In genomic region chr17:27189640-27190216, GRCm38 (mm10) we compare ENCODE assay signal across 8 mouse cellular contexts. TPM values are rescaled to one million over a fixed set of nuclear protein-coding genes. Genes with fewer than 3 reads are reported as not detected.
DNase-seq lines count a peak whose midpoint lies in the region; ATAC-seq lines count a peak whose summit lies in the region.

No protein-coding gene starts in this region.

- H3K27ac ChIP-seq in kidney, embryonic 14.5 days (ENCODE audit: low read depth, low read length), result no peak overlapping the region
- no peak overlapping the region; the same call in 1 of the 2 replicates for H3K27ac ChIP-seq in liver, embryonic 12.5 days
- H3K27ac ChIP-seq in stomach, embryonic 16.5 days (ENCODE audit: low read length), result no peak overlapping the region

- peaks cover 50% of the 10 kb centered on the region for H3K36me3 ChIP-seq in kidney, embryonic 14.5 days (ENCODE audit: control insufficient read depth, insufficient read depth, low read length)
- peaks cover 56% of the 10 kb centered on the region for H3K36me3 ChIP-seq in liver, embryonic 12.5 days
- peaks cover 24% of the 10 kb centered on the region; the same call in 1 of the 2 replicates for H3K36me3 ChIP-seq in stomach, embryonic 16.5 days (ENCODE audit: control insufficient read depth, insufficient read depth, low read length)

- 38% methylated on average over 10 of the region's 10 CpGs for WGBS in kidney, embryonic 14.5 days
- WGBS in liver, embryonic 12.5 days (ENCODE audit: insufficient replicate concordance), result 44% methylated on average over 10 of the region's 10 CpGs
- WGBS in stomach, embryonic 16.5 days, result 38% methylated on average over 10 of the region's 10 CpGs

- H3K9me3 ChIP-seq in kidney, embryonic 14.5 days (ENCODE audit: control insufficient read depth, low read length), result no peaks in the 10 kb centered on the region
- no peaks in the 10 kb centered on the region for H3K9me3 ChIP-seq in liver, embryonic 12.5 days (replicated peaks)
- H3K9me3 ChIP-seq in stomach, embryonic 16.5 days (replicated peaks; ENCODE audit: control insufficient read depth, low read length), result no peaks in the 10 kb centered on the region

- H3K9ac ChIP-seq in kidney, embryonic 14.5 days (ENCODE audit: low read depth, low read length), result no peak overlapping the region
- no peak overlapping the region for H3K9ac ChIP-seq in liver, embryonic 12.5 days
- H3K9ac ChIP-seq in stomach, embryonic 16.5 days (ENCODE audit: low read length), result no peak overlapping the region

- no peak overlapping the region for H3K4me3 ChIP-seq in kidney, embryonic 14.5 days (ENCODE audit: low read length)
- H3K4me3 ChIP-seq in liver, embryonic 12.5 days, result no peak overlapping the region
- no peak overlapping the region for H3K4me3 ChIP-seq in stomach, embryonic 16.5 days (replicated peaks; ENCODE audit: low read length)

- H3K4me2 ChIP-seq in kidney, embryonic 14.5 days (replicated peaks; ENCODE audit: low read depth, low read length), result no peak overlapping the region
- H3K4me2 ChIP-seq in liver, embryonic 12.5 days, result no peak overlapping the region
- no peak overlapping the region for H3K4me2 ChIP-seq in stomach, embryonic 16.5 days (ENCODE audit: low read depth, low read length)

- H3K4me1 ChIP-seq in kidney, embryonic 14.5 days (ENCODE audit: control insufficient read depth, insufficient read depth, low read length), result no peaks in the 10 kb centered on the region
- H3K4me1 ChIP-seq in liver, embryonic 12.5 days, result peaks cover 28% of the 10 kb centered on the region
- H3K4me1 ChIP-seq in stomach, embryonic 16.5 days (ENCODE audit: control insufficient read depth, insufficient read depth, low read length), result no peaks in the 10 kb centered on the region

- no peaks in the 10 kb centered on the region for H3K27me3 ChIP-seq in kidney, embryonic 14.5 days (ENCODE audit: control insufficient read depth, insufficient read depth, low read length)
- peaks cover 19% of the 10 kb centered on the region for H3K27me3 ChIP-seq in liver, embryonic 12.5 days (replicated peaks)
- H3K27me3 ChIP-seq in stomach, embryonic 16.5 days (ENCODE audit: control insufficient read depth, insufficient read depth, low read length), result no peaks in the 10 kb centered on the region

- ATAC-seq in kidney, embryonic 14.5 days (ENCODE audit: low FRiP score, low TSS enrichment), result peak; percentile 56
- ATAC-seq in liver, embryonic 12.5 days, result peak; percentile 49; the same call in 1 of the 2 replicates
- ATAC-seq in stomach, embryonic 16.5 days (ENCODE audit: insufficient read depth, low FRiP score), result peak; percentile 63; the same call in 1 of the 2 replicates

- DNase-seq in urinary bladder, postnatal 14 days (ENCODE audit: low spot score), result peak; percentile 69
- no peak for DNase-seq in urinary bladder, adult 2 months (ENCODE audit: low spot score)
- DNase-seq in cerebellum, adult 8-10 months, result peak; percentile 77
- peak; percentile 79 for DNase-seq in forelimb bud, embryonic 11.5 days (ENCODE audit: low read depth, low spot score)
- peak; percentile 41 to 64 for DNase-seq in natural killer cell, adult 2 months (ENCODE audit: low spot score in 2 of 2)

RNA-seq across cellular contexts. Expression of gene Lemd2, which starts 14.5 kb away (rescaled TPM):
- 58.8 and 65.6 TPM in 2 replicates for polyA plus RNA-seq in urinary bladder, adult 2 months (2012; rRNA removed)
- 14.5 and 15.6 TPM in 2 replicates for polyA plus RNA-seq in kidney, embryonic 14.5 days (2014; fragmentation: Nextera tagmentation; extraction: Ambion mirVana)
- polyA plus RNA-seq in liver, embryonic 12.5 days (2016; fragmentation: Nextera tagmentation; extraction: Ambion mirVana), result 13.1 and 13.9 TPM in 2 replicates
- 8.2 and 9.5 TPM in 2 replicates for polyA plus RNA-seq in stomach, embryonic 16.5 days (2015; fragmentation: Nextera tagmentation; extraction: Ambion mirVana)

RNA-seq across cellular contexts. Expression of gene Ip6k3, which starts 22.1 kb away (rescaled TPM):
- 0.13 and 0.17 TPM in 2 replicates for polyA plus RNA-seq in urinary bladder, adult 2 months (2012; rRNA removed)
- polyA plus RNA-seq in kidney, embryonic 14.5 days (2014; fragmentation: Nextera tagmentation; extraction: Ambion mirVana), result 0.12 TPM in 1 of 2 replicates, not detected in the other
- polyA plus RNA-seq in liver, embryonic 12.5 days (2016; fragmentation: Nextera tagmentation; extraction: Ambion mirVana), result 0.13 TPM in 1 of 2 replicates, not detected in the other
- 0.34 and 1.3 TPM in 2 replicates for polyA plus RNA-seq in stomach, embryonic 16.5 days (2015; fragmentation: Nextera tagmentation; extraction: Ambion mirVana)

RNA-seq across cellular contexts. Expression of gene Uqcc2, which starts 56.0 kb away (rescaled TPM):
- polyA plus RNA-seq in urinary bladder, adult 2 months (2012; rRNA removed), result 175 and 243 TPM in 2 replicates
- 293 and 406 TPM in 2 replicates for polyA plus RNA-seq in kidney, embryonic 14.5 days (2014; fragmentation: Nextera tagmentation; extraction: Ambion mirVana)
- 254 and 262 TPM in 2 replicates for polyA plus RNA-seq in liver, embryonic 12.5 days (2016; fragmentation: Nextera tagmentation; extraction: Ambion mirVana)
- 243 and 267 TPM in 2 replicates for polyA plus RNA-seq in stomach, embryonic 16.5 days (2015; fragmentation: Nextera tagmentation; extraction: Ambion mirVana)
